Mouse (Mus musculus) liver, postnatal 0 days (tissue): ENCODE results near the gene Fbxo44. TPM values are rescaled to one million over a fixed set of nuclear protein-coding genes. Genes with fewer than 3 reads are reported as not detected.

ENCODE experiments used
- ATAC-seq: fragments of 200-750 bp; cut with Nextera tagmentation; 2 replicates; pipeline ENCODE4 v1.8.0; 2017; ENCODE audit warnings: mild to moderate bottlenecking, moderate library complexity
- DNase-seq: peaks from one replicate; pipeline ENCODE4 v3.0.0-alpha.2; 2016
- H3K27ac ChIP-seq: fragments of 300-500 bp; sonication (generic); 2 replicates; pipeline ENCODE4 v1.5.1; 2014; ENCODE audit warnings: antibody characterized with exemption, moderate library complexity, mild to moderate bottlenecking, low read depth
- H3K27me3 ChIP-seq: fragments of 300-500 bp; sonication (generic); 2 replicates; pipeline ENCODE4 v1.6.1; 2014; ENCODE audit warnings: low read length, control low read depth, mixed read lengths; ENCODE audit not compliant: insufficient read depth
- H3K36me3 ChIP-seq: fragments of 300-500 bp; sonication (generic); replicated peaks from 2 replicates; pipeline ENCODE4 v1.6.1; 2014; ENCODE audit warnings: mild to moderate bottlenecking, control low read depth, low read length, moderate library complexity, mixed read lengths; ENCODE audit not compliant: insufficient read depth
- H3K4me1 ChIP-seq: fragments of 300-500 bp; sonication (generic); 2 replicates; pipeline ENCODE4 v1.6.1; 2014; ENCODE audit warnings: antibody characterized with exemption, mild to moderate bottlenecking, control low read depth; ENCODE audit not compliant: insufficient read depth
- H3K4me2 ChIP-seq: fragments of 300-500 bp; sonication (generic); 2 replicates; pipeline ENCODE4 v1.6.1; 2014; ENCODE audit warnings: low read depth, mild to moderate bottlenecking, low read length, moderate library complexity, mixed read lengths
- H3K4me3 ChIP-seq: fragments of 300-500 bp; sonication (generic); 2 replicates; pipeline ENCODE4 v1.5.1; 2014; ENCODE audit warnings: low read depth, low read length
- H3K9ac ChIP-seq: fragments of 300-500 bp; sonication (generic); replicated peaks from 2 replicates; pipeline ENCODE4 v1.6.1; 2014; ENCODE audit warnings: mild to moderate bottlenecking, moderate library complexity
- H3K9me3 ChIP-seq: fragments of 300-500 bp; sonication (generic); 2 replicates; pipeline ENCODE4 v1.6.1; 2016; ENCODE audit warnings: mild to moderate bottlenecking, control low read depth, low read length, mixed read lengths
- CTCF ChIP-seq: sonication (generic); IDR thresholded peaks from 2 replicates; pipeline ENCODE4 v1.5.1; 2016; ENCODE audit warnings: antibody characterized with exemption, low read depth
- EP300 ChIP-seq: IDR thresholded peaks from 2 replicates; pipeline ENCODE4 v1.6.1; 2016; ENCODE audit warnings: antibody characterized with exemption, low read depth, mild to moderate bottlenecking
- WGBS: fragments of 180-500 bp; shearing (Covaris S2); extraction: QIAGEN DNeasy Blood & Tissue Kit; methylation state at CpG from one replicate; pipeline ENCODE4 v1.1.7; 2014; ENCODE audit not compliant: insufficient replicate concordance; 5-methylcytosine and 5-hydroxymethylcytosine counted together
- polyA plus RNA-seq: library from polyadenylated mRNA; unstranded; fragments of >200 nt; fragmentation: Nextera tagmentation; extraction: Ambion mirVana; gene quantifications from 2 replicates; pipeline ENCODE4 v1.2.1, GENCODE M21; 2015

Fbxo44 gene
- polyA plus RNA-seq, 1 experiment from 2014 or later = 0.81 TPM

DNA sequence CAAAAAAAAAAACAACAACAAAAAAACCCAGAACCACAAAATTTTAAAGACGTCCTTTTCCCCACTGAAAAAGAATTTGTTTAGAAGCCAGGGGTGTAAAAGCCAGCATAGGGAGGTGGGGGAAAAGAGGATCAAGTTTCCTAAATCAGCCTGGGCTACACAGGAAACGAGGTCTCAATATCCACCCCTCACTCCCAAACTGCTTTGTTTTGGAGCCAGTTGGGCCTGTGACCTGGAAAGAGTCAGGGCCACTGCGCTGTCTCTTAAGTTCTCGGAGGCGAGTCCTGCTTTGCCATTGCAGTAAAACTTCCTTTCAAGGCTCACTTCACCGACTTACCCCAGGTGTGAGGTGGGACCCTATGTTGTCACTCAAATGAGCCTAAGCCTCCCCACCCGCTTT is 10.0 kb downstream of the Fbxo44 start:
- H3K9me3 ChIP-seq = no peaks in the 10 kb centered on the region
- no peak overlapping the region for H3K9ac ChIP-seq
- no peak for TF ChIP-seq EP300
- no peak for TF ChIP-seq CTCF
- H3K36me3 ChIP-seq = peaks cover 10% of the 10 kb centered on the region
- WGBS = 70% methylated on average over 7 of the region's 7 CpGs
- no peaks in the 10 kb centered on the region for H3K27me3 ChIP-seq
- H3K27ac ChIP-seq = peak overlapping the region; percentile 98
- no peak for DNase-seq
- ATAC-seq = no peak
- H3K4me1 ChIP-seq = peaks cover 13% of the 10 kb centered on the region
- H3K4me2 ChIP-seq = peak overlapping the region; percentile 80; the same call in 1 of the 2 replicates
- H3K4me3 ChIP-seq = no peak overlapping the region

DNA sequence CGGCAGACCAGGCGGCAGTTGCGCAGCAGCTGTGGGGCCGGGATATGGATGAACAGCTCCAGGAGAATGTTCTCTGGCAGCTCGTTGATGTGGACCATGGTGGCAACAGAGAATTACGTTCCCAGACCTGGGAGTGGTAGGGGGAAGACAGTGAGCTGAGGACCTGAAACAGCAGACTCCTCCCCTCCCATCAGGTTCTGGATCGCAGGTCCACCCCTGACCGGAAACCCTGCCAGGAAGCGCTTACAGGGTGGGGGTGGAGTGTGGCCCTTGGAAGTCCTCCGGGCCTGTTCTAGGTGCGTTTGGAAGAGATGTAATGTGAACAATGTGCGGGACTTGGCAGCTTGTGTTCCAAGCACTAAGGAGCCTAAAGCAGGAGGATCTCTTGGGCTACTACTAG is 10.7 kb downstream of the Fbxo44 start:
- no peak for ATAC-seq

DNA sequence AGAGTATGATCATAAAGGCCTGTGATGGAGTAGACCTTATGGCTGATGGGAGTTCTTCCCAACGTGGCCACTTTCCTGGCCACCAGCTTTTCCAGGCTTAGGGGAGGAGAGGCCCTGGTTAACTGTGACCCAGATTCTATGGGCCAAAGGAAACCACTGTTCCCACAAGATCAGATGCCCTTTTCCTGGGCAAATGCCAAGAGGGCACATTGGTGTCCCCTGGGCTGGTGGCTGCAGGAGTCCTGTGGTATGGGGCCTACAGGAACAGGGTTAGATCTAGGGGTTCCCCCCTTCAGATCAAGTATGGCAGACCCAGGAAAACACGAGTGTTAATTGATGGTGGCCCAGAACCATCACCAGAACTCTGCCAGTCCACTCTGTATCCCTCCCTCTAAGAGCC is 12.6 kb downstream of the Fbxo44 start:
- DNase-seq (no peak), ATAC-seq (no peak)
- peaks cover 13% of the 10 kb centered on the region for H3K36me3 ChIP-seq
- no peak overlapping the region for H3K4me2 ChIP-seq
- no peaks in the 10 kb centered on the region for H3K27me3 ChIP-seq
- no peaks in the 10 kb centered on the region for H3K9me3 ChIP-seq
- no peak overlapping the region for H3K4me3 ChIP-seq
- H3K9ac ChIP-seq = no peak overlapping the region
- peaks cover 13% of the 10 kb centered on the region for H3K4me1 ChIP-seq
- no peak overlapping the region for H3K27ac ChIP-seq
- 72% methylated on average over 2 of the region's 2 CpGs for WGBS
- TF ChIP-seq EP300 (no peak), CTCF (no peak)

More for the DNA sequence above, 10.7 kb downstream of the Fbxo44 start:
- Histone ChIP-seq H3K9me3 (no peaks in the 10 kb centered on the region), H3K27me3 (no peaks in the 10 kb centered on the region), H3K4me2 (no peak overlapping the region), H3K4me3 (no peak overlapping the region), H3K36me3 (peaks cover 13% of the 10 kb centered on the region), H3K9ac (no peak overlapping the region), H3K27ac (no peak overlapping the region), H3K4me1 (peaks cover 13% of the 10 kb centered on the region)
- TF ChIP-seq CTCF (no peak), EP300 (no peak)
- WGBS = 56% methylated on average over 12 of the region's 12 CpGs
- no peak for DNase-seq

DNA sequence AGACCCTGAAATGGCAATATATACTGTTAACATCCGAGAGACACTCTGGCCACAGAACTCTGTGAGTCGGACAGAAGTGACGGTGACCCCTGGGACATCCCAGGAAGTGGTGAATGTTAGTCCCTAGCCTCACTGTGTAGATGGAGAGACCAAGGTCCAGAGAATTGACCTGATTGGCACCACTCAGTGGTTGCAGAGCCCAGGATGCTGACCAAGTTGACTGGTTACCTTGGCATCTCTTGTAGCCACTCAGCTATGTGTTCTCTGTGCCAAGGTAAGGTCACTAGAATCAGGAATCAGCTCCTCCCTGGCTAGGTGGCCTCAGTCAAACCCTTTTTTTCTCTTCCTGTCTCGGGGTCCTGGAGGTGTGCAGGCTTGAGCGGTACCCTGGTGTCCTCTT is 16.6 kb downstream of the Fbxo44 start:
- no peak overlapping the region for H3K27ac ChIP-seq
- TF ChIP-seq CTCF (no peak), EP300 (no peak)
- ATAC-seq = no peak
- no peak overlapping the region for H3K4me2 ChIP-seq
- H3K4me1 ChIP-seq = peaks cover 11% of the 10 kb centered on the region
- WGBS = 69% methylated on average over 5 of the region's 5 CpGs
- no peak overlapping the region for H3K9ac ChIP-seq
- DNase-seq = no peak
- H3K4me3 ChIP-seq = no peak overlapping the region
- peaks cover 5% of the 10 kb centered on the region; the same call in 1 of the 2 replicates for H3K27me3 ChIP-seq
- H3K9me3 ChIP-seq = no peaks in the 10 kb centered on the region
- peaks cover 11% of the 10 kb centered on the region for H3K36me3 ChIP-seq

DNA sequence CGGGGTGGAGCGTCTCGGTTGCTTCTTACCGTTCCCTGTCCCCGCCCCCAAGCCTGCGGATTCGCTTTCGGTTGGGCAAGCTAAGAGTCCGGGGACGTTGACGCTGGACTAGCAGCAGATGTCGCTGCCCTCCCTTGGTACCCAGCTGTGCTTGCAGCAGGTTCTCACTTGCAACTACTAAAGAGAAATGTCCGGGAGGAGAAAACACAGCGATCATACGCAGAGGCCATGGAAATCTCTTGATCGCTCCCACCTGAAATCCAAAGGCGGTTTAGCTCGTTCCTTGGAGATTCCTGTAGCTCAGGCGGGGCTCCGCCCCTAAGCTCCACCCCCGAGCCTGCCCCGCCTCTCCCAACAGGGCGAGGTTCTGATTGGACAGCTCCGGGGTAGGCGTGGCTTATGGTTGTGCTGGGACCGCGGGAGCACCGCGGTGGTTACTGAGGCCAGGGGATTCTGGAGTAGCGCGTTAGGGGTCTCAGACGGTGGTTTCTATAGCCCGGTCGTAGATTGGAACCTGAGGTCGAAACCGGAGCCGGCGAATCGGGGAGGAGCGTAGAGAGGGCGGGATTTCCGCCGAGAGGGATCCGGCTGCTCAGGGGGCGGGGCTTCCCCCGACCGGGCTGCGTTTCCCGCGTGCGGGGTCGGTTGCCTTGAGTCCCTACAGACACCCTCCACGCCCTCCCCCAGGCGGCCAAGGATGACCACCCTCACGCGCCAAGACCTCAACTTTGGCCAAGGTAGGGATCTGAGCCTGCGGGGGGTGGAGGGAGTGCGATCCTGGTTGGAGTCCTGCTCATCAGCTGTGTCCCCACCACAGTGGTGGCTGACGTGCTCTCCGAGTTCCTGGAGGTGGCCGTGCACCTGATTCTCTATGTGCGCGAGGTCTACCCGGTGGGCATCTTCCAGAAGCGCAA is 19.9 kb downstream of the Fbxo44 start:
- Histone ChIP-seq H3K4me1 (peaks cover 11% of the 10 kb centered on the region), H3K9me3 (no peaks in the 10 kb centered on the region), H3K36me3 (peaks cover 3% of the 10 kb centered on the region; the same call in 1 of the 2 replicates), H3K4me3 (peak overlapping the region; percentile 63), H3K27me3 (peaks cover 21% of the 10 kb centered on the region), H3K27ac (peak overlapping the region; percentile 85), H3K9ac (peak overlapping the region; percentile 63), H3K4me2 (peak overlapping the region; percentile 98)
- ATAC-seq (peak; percentile 95), DNase-seq (peak; percentile 94)
- TF ChIP-seq EP300 = peak; percentile 53; the same call in 1 of the 2 replicates
- TF ChIP-seq CTCF = peak; percentile 86
- under 1% methylated on average over 65 of the region's 65 CpGs for WGBS

DNA sequence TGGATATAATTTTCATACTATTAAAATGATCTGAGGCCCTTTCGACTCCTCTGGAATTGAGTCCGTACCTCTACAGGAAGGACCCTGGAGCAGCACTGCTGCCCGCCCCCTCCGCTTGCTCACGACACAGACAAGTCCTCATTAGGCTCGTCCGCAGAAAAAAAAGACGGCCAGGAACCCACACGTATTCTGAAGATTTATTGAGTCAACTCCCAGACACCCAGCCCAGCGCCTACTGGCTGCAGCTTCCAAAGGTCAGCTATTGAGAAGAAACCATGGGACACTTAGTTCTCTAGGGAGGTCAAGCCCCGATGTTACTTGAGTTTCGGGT is 20.6 kb downstream of the Fbxo44 start:
- H3K27me3 ChIP-seq = peaks cover 21% of the 10 kb centered on the region
- H3K4me3 ChIP-seq = peak overlapping the region; percentile 63
- DNase-seq (no peak), ATAC-seq (peak; percentile 6; the same call in 1 of the 2 replicates)
- peak overlapping the region; percentile 98 for H3K4me2 ChIP-seq
- H3K4me1 ChIP-seq = peaks cover 11% of the 10 kb centered on the region
- no peak for TF ChIP-seq EP300
- TF ChIP-seq CTCF = no peak
- H3K9me3 ChIP-seq = no peaks in the 10 kb centered on the region
- H3K36me3 ChIP-seq = 0 out of 2 replicates have a peak, but pooled peaks cover 1% of the 10 kb centered on the region
- H3K27ac ChIP-seq = peak overlapping the region; percentile 85
- WGBS = 3% methylated on average over 12 of the region's 12 CpGs
- H3K9ac ChIP-seq = peak overlapping the region; percentile 63
